Mouse (Mus musculus): ENCODE results near the gene Gna11.

- no peak for TF ChIP-seq GATA1 (IDR thresholded peaks at IDR 0.05; ENCODE audit: low read length)
- no peak for TF ChIP-seq TAL1 (IDR thresholded peaks at IDR 0.05; ENCODE audit: low read length)
These were observed 5.3 kb upstream of the Gna11 start for GRCm38 (mm10) chr10:81550257-81550656.

Data from erythroblast, embryonic 14.5 days (primary cell).